Mouse (Mus musculus): ENCODE measurements at regions not wholly inside any gene's neighbourhood (a gene's known extent, or its start where the extent isn't known, plus 50 kb on each side); places are given as distances from the start of the nearest gene placed in this dataset.

DNA sequence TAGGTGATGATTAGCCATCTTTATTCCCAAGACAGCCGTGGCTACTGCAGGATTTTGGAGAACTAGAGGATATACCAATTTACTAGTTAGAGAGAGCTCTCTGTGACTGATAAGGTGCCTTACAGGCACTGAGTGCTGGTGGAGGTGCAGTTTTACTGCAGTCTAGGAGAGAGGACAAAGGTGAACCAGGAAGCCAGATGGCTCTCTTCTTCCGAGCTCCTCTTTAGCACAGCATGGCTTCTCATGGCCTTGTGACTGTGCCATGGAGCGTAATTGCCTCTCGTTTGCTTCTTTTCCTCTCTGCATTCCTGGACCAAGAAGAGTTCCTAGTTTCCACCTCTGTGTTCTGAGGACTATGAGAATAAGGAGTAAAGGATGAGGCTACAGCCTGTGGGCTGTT lies 100.2 kb upstream of the Gadd45a start:
- no peak overlapping the region for H3K9ac ChIP-seq (replicated peaks)
- 69% methylated on average over 4 of the region's 4 CpGs for WGBS (ENCODE audit: insufficient replicate concordance)
- no peaks in the 10 kb centered on the region for H3K36me3 ChIP-seq (replicated peaks; ENCODE audit: control insufficient read depth, insufficient read depth, low read depth)
- ATAC-seq (ENCODE audit: insufficient read depth) (no peak), DNase-seq (ENCODE audit: low read depth in 3 of 3, low spot score in 3 of 3) (no peak)
- no peak overlapping the region for H3K4me2 ChIP-seq (ENCODE audit: low read depth)
- no peaks in the 10 kb centered on the region for H3K9me3 ChIP-seq (ENCODE audit: control insufficient read depth, low read length)
- H3K27me3 ChIP-seq (ENCODE audit: control insufficient read depth, insufficient read depth, low read length), result no peaks in the 10 kb centered on the region
- peaks cover 0 to 3% of the 10 kb centered on the region in 2 experiments; a peak in 1 of 4 replicates for H3K4me1 ChIP-seq (replicated peaks; ENCODE audit: control insufficient read depth in 2 of 2, insufficient read depth in 2 of 2, low read length in 1 of 2)
- no peak overlapping the region for H3K4me3 ChIP-seq (ENCODE audit: insufficient read depth in 1 of 2, low read depth in 2 of 2, low read length in 2 of 2)
- H3K27ac ChIP-seq, result no peak overlapping the region
- TF ChIP-seq EP300 (IDR thresholded peaks at IDR 0.05; ENCODE audit: low read depth) (no peak), CTCF (IDR thresholded peaks at IDR 0.05; ENCODE audit: low read depth) (no peak)

DNA sequence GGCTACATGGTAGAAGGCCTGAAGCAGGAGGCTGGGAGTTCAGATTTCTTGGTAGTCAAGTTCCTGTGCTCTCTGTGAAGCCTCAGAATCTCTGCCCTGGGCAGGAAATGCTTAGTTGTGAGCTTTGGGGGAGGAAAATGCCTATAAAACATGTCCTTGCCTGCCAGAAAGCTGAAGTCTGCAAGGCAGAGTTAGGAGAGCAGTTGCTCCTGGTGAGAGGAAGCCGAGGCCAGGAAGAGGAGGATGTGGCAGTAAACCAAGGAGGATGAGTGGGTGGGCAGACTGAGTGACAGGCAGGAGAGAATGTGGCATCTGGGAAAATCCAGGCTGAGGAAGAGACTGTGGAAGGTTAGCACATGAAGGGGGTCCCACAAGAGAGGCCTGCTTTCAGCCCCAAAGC lies 97.7 kb upstream of the Gadd45a start:
- TF ChIP-seq CTCF (IDR thresholded peaks at IDR 0.05; ENCODE audit: low read depth) (no peak), EP300 (IDR thresholded peaks at IDR 0.05; ENCODE audit: low read depth) (no peak)

DNA sequence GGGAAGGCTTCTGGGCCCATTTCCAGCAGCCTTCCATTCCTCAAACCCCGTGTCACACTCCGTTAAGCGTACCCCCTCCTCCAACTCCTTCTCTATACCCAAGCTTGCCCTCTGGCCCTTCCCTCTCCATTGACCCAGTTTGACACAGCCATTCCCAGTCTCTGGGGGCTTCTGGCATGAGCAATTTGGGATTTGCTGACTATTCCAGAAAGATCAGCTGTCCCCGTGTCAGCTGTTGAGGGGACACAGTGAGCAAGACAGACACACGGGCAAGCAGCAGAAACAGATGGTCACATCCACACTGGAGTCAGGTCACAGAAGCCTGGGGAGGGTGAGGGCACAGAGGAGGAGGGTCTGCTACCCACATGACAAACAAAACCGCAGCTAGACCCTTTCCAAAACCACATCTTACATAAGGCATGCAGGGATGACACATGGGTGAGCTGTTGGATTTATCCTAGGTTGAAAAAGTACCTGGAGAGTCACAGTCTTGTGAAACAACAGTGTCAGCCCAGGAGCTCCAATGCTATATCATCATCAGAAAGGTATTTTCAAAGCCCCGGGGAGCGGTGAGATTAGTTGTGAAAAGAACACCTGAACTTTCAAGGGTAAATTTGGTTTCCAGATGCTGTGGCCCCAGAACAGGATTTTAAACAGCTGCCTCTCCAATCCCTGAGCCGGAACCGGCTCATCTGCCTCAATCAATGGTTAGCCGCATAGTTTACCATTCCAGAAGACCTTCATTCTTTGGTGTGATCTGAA lies 93.5 kb upstream of the Gadd45a start:
- Histone ChIP-seq H3K9ac (replicated peaks) (no peak overlapping the region), H3K4me3 (ENCODE audit: insufficient read depth in 1 of 2, low read depth in 2 of 2, low read length in 2 of 2) (no peak overlapping the region), H3K36me3 (replicated peaks; ENCODE audit: control insufficient read depth, insufficient read depth, low read depth) (no peaks in the 10 kb centered on the region), H3K27me3 (ENCODE audit: control insufficient read depth, insufficient read depth, low read length) (no peaks in the 10 kb centered on the region), H3K4me2 (ENCODE audit: low read depth) (no peak overlapping the region), H3K9me3 (ENCODE audit: control insufficient read depth, low read length) (no peaks in the 10 kb centered on the region), H3K27ac (no peak overlapping the region), H3K4me1 (replicated peaks; ENCODE audit: control insufficient read depth in 2 of 2, insufficient read depth in 2 of 2, low read length in 1 of 2) (0 out of 4 replicates have a peak, but pooled peaks cover 0 to 4% of the 10 kb centered on the region in 2 experiments)
- ATAC-seq (ENCODE audit: insufficient read depth) (no peak), DNase-seq (ENCODE audit: low read depth in 3 of 3, low spot score in 3 of 3) (no peak)
- 73% methylated on average over 11 of the region's 11 CpGs for WGBS (ENCODE audit: insufficient replicate concordance)
- TF ChIP-seq EP300 (IDR thresholded peaks at IDR 0.05; ENCODE audit: low read depth), result no peak
- TF ChIP-seq CTCF (IDR thresholded peaks at IDR 0.05; ENCODE audit: low read depth), result no peak

More for the DNA sequence above, 97.7 kb upstream of the Gadd45a start:
- no peak for DNase-seq (ENCODE audit: low read depth in 3 of 3, low spot score in 3 of 3)
- Histone ChIP-seq H3K9ac (replicated peaks) (no peak overlapping the region), H3K36me3 (replicated peaks; ENCODE audit: control insufficient read depth, insufficient read depth, low read depth) (no peaks in the 10 kb centered on the region), H3K4me2 (ENCODE audit: low read depth) (no peak overlapping the region), H3K27ac (no peak overlapping the region), H3K9me3 (ENCODE audit: control insufficient read depth, low read length) (no peaks in the 10 kb centered on the region), H3K27me3 (ENCODE audit: control insufficient read depth, insufficient read depth, low read length) (no peaks in the 10 kb centered on the region), H3K4me3 (ENCODE audit: insufficient read depth in 1 of 2, low read depth in 2 of 2, low read length in 2 of 2) (no peak overlapping the region), H3K4me1 (replicated peaks; ENCODE audit: control insufficient read depth in 2 of 2, insufficient read depth in 2 of 2, low read length in 1 of 2) (peaks cover 0 to 3% of the 10 kb centered on the region in 2 experiments; a peak in 1 of 4 replicates)
- 26% methylated on average over 1 of the region's 1 CpGs for WGBS (ENCODE audit: insufficient replicate concordance)
- ATAC-seq (ENCODE audit: insufficient read depth), result no peak

DNA sequence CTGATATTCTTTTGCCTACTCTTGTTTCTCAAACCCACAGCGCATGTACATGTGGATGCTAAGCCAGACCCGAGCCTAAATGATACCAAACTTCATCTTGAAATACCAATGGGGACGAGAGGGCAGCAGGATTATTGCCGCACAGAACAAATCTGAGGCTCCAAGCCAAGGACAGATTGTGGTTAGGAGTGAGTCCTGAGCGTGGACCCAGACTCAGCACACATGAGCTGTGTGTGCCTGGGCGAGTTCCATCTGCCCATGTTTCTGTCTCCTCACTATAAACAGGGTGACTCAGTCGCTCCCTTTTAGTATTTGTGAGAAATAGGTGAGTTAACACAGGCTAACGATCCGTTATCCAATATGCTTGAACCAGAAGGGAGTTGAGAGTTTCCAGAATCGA lies 92.4 kb upstream of the Gadd45a start:
- H3K9me3 ChIP-seq (ENCODE audit: control insufficient read depth, low read length), result no peaks in the 10 kb centered on the region
- DNase-seq (ENCODE audit: low read depth in 3 of 3, low spot score in 3 of 3) (no peak), ATAC-seq (ENCODE audit: insufficient read depth) (no peak)
- H3K4me1 ChIP-seq (replicated peaks; ENCODE audit: control insufficient read depth in 2 of 2, insufficient read depth in 2 of 2, low read length in 1 of 2), result 0 out of 4 replicates have a peak, but pooled peaks cover 0 to 4% of the 10 kb centered on the region in 2 experiments
- WGBS (ENCODE audit: insufficient replicate concordance), result 60% methylated on average over 10 of the region's 10 CpGs
- H3K27me3 ChIP-seq (ENCODE audit: control insufficient read depth, insufficient read depth, low read length), result no peaks in the 10 kb centered on the region
- no peak overlapping the region for H3K27ac ChIP-seq
- TF ChIP-seq CTCF (IDR thresholded peaks at IDR 0.05; ENCODE audit: low read depth) (no peak), EP300 (IDR thresholded peaks at IDR 0.05; ENCODE audit: low read depth) (no peak)
- H3K4me3 ChIP-seq (ENCODE audit: insufficient read depth in 1 of 2, low read depth in 2 of 2, low read length in 2 of 2), result no peak overlapping the region
- H3K36me3 ChIP-seq (replicated peaks; ENCODE audit: control insufficient read depth, insufficient read depth, low read depth), result no peaks in the 10 kb centered on the region
- H3K9ac ChIP-seq (replicated peaks), result no peak overlapping the region
- no peak overlapping the region for H3K4me2 ChIP-seq (ENCODE audit: low read depth)

DNA sequence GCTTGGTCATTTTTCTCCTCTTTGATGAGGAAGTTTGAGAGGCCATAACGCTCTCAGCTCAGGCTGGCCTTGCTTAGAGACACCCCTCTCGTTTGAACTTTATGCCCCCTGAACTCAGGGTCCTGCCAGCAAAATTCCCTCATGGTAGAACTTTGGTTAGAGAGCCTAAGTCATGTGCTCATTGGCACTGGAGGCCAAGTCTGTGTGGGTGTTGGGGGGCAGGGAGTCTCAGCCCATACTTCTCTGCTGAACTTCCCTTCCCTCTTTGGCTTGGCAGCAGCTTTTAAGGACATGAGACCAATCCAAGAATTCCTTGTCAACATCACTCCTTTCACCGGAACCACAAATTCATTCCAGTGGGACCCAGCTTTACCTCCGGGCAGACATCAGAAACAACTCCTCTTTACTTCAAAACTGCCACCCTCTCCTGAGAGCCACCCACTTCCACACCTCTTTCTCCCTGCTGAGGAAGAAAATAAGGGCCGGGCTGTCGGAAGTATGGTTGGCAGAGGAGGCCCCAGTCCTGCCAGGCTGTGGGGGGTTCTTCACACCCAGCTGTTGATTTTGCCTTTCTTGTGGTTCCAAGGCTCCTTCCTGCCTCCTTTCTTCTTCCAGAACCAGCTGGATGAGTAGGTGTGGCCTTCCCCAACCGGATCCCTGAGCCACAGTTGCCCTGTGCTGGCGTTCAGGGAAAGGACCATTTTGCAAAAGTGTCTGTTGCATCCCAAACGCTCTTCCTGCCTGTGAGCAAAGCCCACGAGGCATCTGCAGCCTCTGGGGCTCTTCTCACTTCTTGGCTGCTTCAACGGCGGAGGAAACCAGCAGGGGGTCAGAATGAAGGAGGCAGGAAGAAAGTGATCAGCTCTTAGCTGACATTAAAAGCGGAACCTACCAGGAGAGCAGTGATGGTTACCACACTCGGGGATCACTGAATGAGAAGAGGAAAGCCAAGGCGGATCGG lies 91.5 kb upstream of the Gadd45a start:
- H3K4me2 ChIP-seq (ENCODE audit: low read depth), result no peak overlapping the region
- ATAC-seq (ENCODE audit: insufficient read depth) (no peak), DNase-seq (ENCODE audit: low read depth in 3 of 3, low spot score in 3 of 3) (no peak)
- H3K4me1 ChIP-seq (replicated peaks; ENCODE audit: control insufficient read depth in 2 of 2, insufficient read depth in 2 of 2, low read length in 1 of 2), result 0 out of 4 replicates have a peak, but pooled peaks cover 0 to 4% of the 10 kb centered on the region in 2 experiments
- no peak overlapping the region for H3K4me3 ChIP-seq (ENCODE audit: insufficient read depth in 1 of 2, low read depth in 2 of 2, low read length in 2 of 2)
- H3K36me3 ChIP-seq (replicated peaks; ENCODE audit: control insufficient read depth, insufficient read depth, low read depth), result no peaks in the 10 kb centered on the region
- no peaks in the 10 kb centered on the region for H3K27me3 ChIP-seq (ENCODE audit: control insufficient read depth, insufficient read depth, low read length)
- no peaks in the 10 kb centered on the region for H3K9me3 ChIP-seq (ENCODE audit: control insufficient read depth, low read length)
- H3K27ac ChIP-seq, result no peak overlapping the region
- WGBS (ENCODE audit: insufficient replicate concordance), result 26% methylated on average over 16 of the region's 16 CpGs
- H3K9ac ChIP-seq (replicated peaks), result no peak overlapping the region
- TF ChIP-seq EP300 (IDR thresholded peaks at IDR 0.05; ENCODE audit: low read depth), result no peak
- TF ChIP-seq CTCF (IDR thresholded peaks at IDR 0.05; ENCODE audit: low read depth), result no peak

Data from liver, embryonic 14.5 days (tissue).